Mouse (Mus musculus): ENCODE data around the gene Pik3r2.

- TF ChIP-seq CTCF (IDR thresholded peaks at IDR 0.05; ENCODE audit: low read depth): peak; percentile 27; the same call in 1 of the 2 replicates
- TF ChIP-seq EP300 (IDR thresholded peaks at IDR 0.05; ENCODE audit: low read depth): no peak
Measured at GRCm38 (mm10) chr8:70730956-70731355, 45.6 kb downstream of the Pik3r2 start.

Measured in liver, postnatal 0 days (tissue).